Mouse (Mus musculus) lung, postnatal 0 days (tissue): ENCODE measurements at regions not wholly inside any gene's neighbourhood (a gene's known extent, or its start where the extent isn't known, plus 50 kb on each side); places are given as distances from the start of the nearest gene placed in this dataset.

ENCODE experiments used
- ATAC-seq: fragments of 200-750 bp; cut with Nextera tagmentation; 2 replicates; pipeline ENCODE4 v1.8.0; 2017; ENCODE audit warnings: moderate library complexity
- DNase-seq: peaks from one replicate; pipeline ENCODE4 v3.0.0-alpha.2; 2016; ENCODE audit warnings: low spot score
- H3K27ac ChIP-seq: fragments of 300-500 bp; sonication (generic); 2 replicates; pipeline ENCODE4 v1.5.1; 2014; ENCODE audit warnings: antibody characterized with exemption, mild to moderate bottlenecking, low read length, mixed read lengths
- H3K27me3 ChIP-seq: fragments of 300-500 bp; sonication (generic); replicated peaks from 2 replicates; pipeline ENCODE4 v1.6.1; 2014; ENCODE audit warnings: low read length, mixed read lengths; ENCODE audit not compliant: insufficient read depth
- H3K36me3 ChIP-seq: fragments of 300-500 bp; sonication (generic); 2 replicates; pipeline ENCODE4 v1.6.1; 2014; ENCODE audit warnings: low read length, mixed read lengths; ENCODE audit not compliant: insufficient read depth
- H3K4me1 ChIP-seq: fragments of 300-500 bp; sonication (generic); 2 replicates; pipeline ENCODE4 v1.6.1; 2014; ENCODE audit warnings: antibody characterized with exemption, low read depth, low read length, mixed read lengths; ENCODE audit not compliant: insufficient read depth
- H3K4me2 ChIP-seq: fragments of 300-500 bp; sonication (generic); replicated peaks from 2 replicates; pipeline ENCODE4 v1.6.1; 2014; ENCODE audit warnings: low read depth, mild to moderate bottlenecking, low read length, moderate library complexity, mixed read lengths
- H3K4me3 ChIP-seq: fragments of 300-500 bp; sonication (generic); 2 replicates; pipeline ENCODE4 v1.5.1; 2014; ENCODE audit warnings: low read depth, low read length
- H3K9ac ChIP-seq: fragments of 300-500 bp; sonication (generic); replicated peaks from 2 replicates; pipeline ENCODE4 v1.6.1; 2014; ENCODE audit warnings: low read depth, mild to moderate bottlenecking
- H3K9me3 ChIP-seq: fragments of 300-500 bp; sonication (generic); 2 replicates; pipeline ENCODE4 v1.6.1; 2016; ENCODE audit warnings: low read length, mixed read lengths
- CTCF ChIP-seq: IDR thresholded peaks from 2 replicates; pipeline ENCODE4 v1.5.1; 2016; ENCODE audit warnings: antibody characterized with exemption, mild to moderate bottlenecking
- EP300 ChIP-seq: IDR thresholded peaks from 2 replicates; pipeline ENCODE4 v1.6.1; 2016; ENCODE audit warnings: antibody characterized with exemption, mild to moderate bottlenecking, control low read depth
- WGBS: fragments of 180-500 bp; shearing (Covaris S2); extraction: QIAGEN DNeasy Blood & Tissue Kit; methylation state at CpG from one replicate; pipeline ENCODE4 v1.1.7; 2014; 5-methylcytosine and 5-hydroxymethylcytosine counted together

- H3K4me3 ChIP-seq, result no peak overlapping the region
- ATAC-seq, result no peak
- DNase-seq, result no peak
- no peaks in the 10 kb centered on the region for H3K36me3 ChIP-seq
- no peaks in the 10 kb centered on the region for H3K27me3 ChIP-seq
- H3K9me3 ChIP-seq, result no peaks in the 10 kb centered on the region
- H3K4me1 ChIP-seq, result no peaks in the 10 kb centered on the region
- 69% methylated on average over 6 of the region's 6 CpGs for WGBS
- no peak overlapping the region for H3K9ac ChIP-seq
- H3K27ac ChIP-seq, result no peak overlapping the region
- no peak overlapping the region for H3K4me2 ChIP-seq
- no peak for TF ChIP-seq CTCF
- TF ChIP-seq EP300, result no peak
Observed at GRCm38 (mm10) chr12:106210959-106211358, 200.9 kb downstream of the Vrk1 start.

- H3K27me3 ChIP-seq, result no peaks in the 10 kb centered on the region
- no peaks in the 10 kb centered on the region for H3K36me3 ChIP-seq
- TF ChIP-seq CTCF (no peak), EP300 (no peak)
- ATAC-seq, result no peak
- H3K27ac ChIP-seq, result no peak overlapping the region
- H3K4me1 ChIP-seq, result no peaks in the 10 kb centered on the region
- H3K4me2 ChIP-seq, result no peak overlapping the region
- no peaks in the 10 kb centered on the region for H3K9me3 ChIP-seq
- WGBS, result 76% methylated on average over 8 of the region's 8 CpGs
- no peak overlapping the region for H3K9ac ChIP-seq
- no peak for DNase-seq
- H3K4me3 ChIP-seq, result no peak overlapping the region
Observed at GRCm38 (mm10) chr12:106211488-106211887, 201.5 kb downstream of the Vrk1 start.

GRCm38 (mm10) chr12:106212397-106212796, 202.4 kb downstream of the Vrk1 start:
- Histone ChIP-seq H3K4me3 (no peak overlapping the region), H3K36me3 (no peaks in the 10 kb centered on the region), H3K4me1 (no peaks in the 10 kb centered on the region), H3K4me2 (no peak overlapping the region), H3K27me3 (no peaks in the 10 kb centered on the region), H3K9me3 (no peaks in the 10 kb centered on the region), H3K27ac (no peak overlapping the region), H3K9ac (no peak overlapping the region)
- no peak for ATAC-seq
- WGBS, result 66% methylated on average over 5 of the region's 5 CpGs
- no peak for TF ChIP-seq CTCF
- TF ChIP-seq EP300, result no peak
- no peak for DNase-seq

GRCm38 (mm10) chr12:106220071-106220470, 210.0 kb downstream of the Vrk1 start:
- no peak overlapping the region for H3K4me2 ChIP-seq
- no peak overlapping the region for H3K4me3 ChIP-seq
- H3K9ac ChIP-seq, result no peak overlapping the region
- no peak overlapping the region for H3K27ac ChIP-seq
- ATAC-seq (no peak), DNase-seq (no peak)
- H3K4me1 ChIP-seq, result no peaks in the 10 kb centered on the region
- 30% methylated on average over 3 of the region's 3 CpGs for WGBS
- no peaks in the 10 kb centered on the region for H3K9me3 ChIP-seq
- H3K36me3 ChIP-seq, result no peaks in the 10 kb centered on the region
- no peaks in the 10 kb centered on the region for H3K27me3 ChIP-seq
- no peak for TF ChIP-seq EP300
- TF ChIP-seq CTCF, result no peak

- Histone ChIP-seq H3K4me3 (no peak overlapping the region), H3K27ac (no peak overlapping the region), H3K4me1 (no peaks in the 10 kb centered on the region), H3K27me3 (no peaks in the 10 kb centered on the region), H3K4me2 (no peak overlapping the region), H3K9me3 (no peaks in the 10 kb centered on the region), H3K36me3 (no peaks in the 10 kb centered on the region), H3K9ac (no peak overlapping the region)
- no peak for DNase-seq
- WGBS, result 56% methylated on average over 7 of the region's 7 CpGs
- ATAC-seq, result no peak
- TF ChIP-seq CTCF (no peak), EP300 (no peak)
Observed at GRCm38 (mm10) chr12:106226276-106226675, 216.2 kb downstream of the Vrk1 start.

GRCm38 (mm10) chr12:106226776-106227562, 216.9 kb downstream of the Vrk1 start:
- H3K4me1 ChIP-seq, result no peaks in the 10 kb centered on the region
- no peak overlapping the region for H3K4me3 ChIP-seq
- H3K4me2 ChIP-seq, result no peak overlapping the region
- TF ChIP-seq EP300, result no peak
- no peak for TF ChIP-seq CTCF
- no peak overlapping the region for H3K27ac ChIP-seq
- H3K36me3 ChIP-seq, result no peaks in the 10 kb centered on the region
- no peaks in the 10 kb centered on the region for H3K9me3 ChIP-seq
- WGBS, result 32% methylated on average over 25 of the region's 25 CpGs
- DNase-seq (no peak), ATAC-seq (no peak)
- no peak overlapping the region for H3K9ac ChIP-seq
- no peaks in the 10 kb centered on the region for H3K27me3 ChIP-seq

GRCm38 (mm10) chr12:106227563-106227840, 217.5 kb downstream of the Vrk1 start:
- H3K27ac ChIP-seq, result no peak overlapping the region
- H3K27me3 ChIP-seq, result no peaks in the 10 kb centered on the region
- no peak for TF ChIP-seq EP300
- no peak for TF ChIP-seq CTCF
- no peaks in the 10 kb centered on the region for H3K4me1 ChIP-seq
- no peaks in the 10 kb centered on the region for H3K36me3 ChIP-seq
- H3K4me2 ChIP-seq, result no peak overlapping the region
- H3K9ac ChIP-seq, result no peak overlapping the region
- 35% methylated on average over 8 of the region's 8 CpGs for WGBS
- no peak for ATAC-seq
- H3K9me3 ChIP-seq, result no peaks in the 10 kb centered on the region
- DNase-seq, result no peak
- H3K4me3 ChIP-seq, result no peak overlapping the region
